Mouse (Mus musculus) ES-Bruce4 (cell line): ENCODE data around the gene St3gal3.

Experiments used
- CTCF ChIP-seq: IDR thresholded peaks from one replicate; pipeline ENCODE4 v1.8.1; 2011; ENCODE audit warnings: low read depth, low read length
- POLR2A ChIP-seq: IDR thresholded peaks from one replicate; pipeline ENCODE4 v1.8.1; 2011; ENCODE audit warnings: low read length; ENCODE audit not compliant: insufficient read depth

GRCm38 (mm10) chr4:118157666-118158065, 23.0 kb upstream of the St3gal3 start:
- no peak for TF ChIP-seq CTCF
- no peak for TF ChIP-seq POLR2A
